8 mouse cellular contexts compared by ENCODE assay signal in the genomic region with DNA sequence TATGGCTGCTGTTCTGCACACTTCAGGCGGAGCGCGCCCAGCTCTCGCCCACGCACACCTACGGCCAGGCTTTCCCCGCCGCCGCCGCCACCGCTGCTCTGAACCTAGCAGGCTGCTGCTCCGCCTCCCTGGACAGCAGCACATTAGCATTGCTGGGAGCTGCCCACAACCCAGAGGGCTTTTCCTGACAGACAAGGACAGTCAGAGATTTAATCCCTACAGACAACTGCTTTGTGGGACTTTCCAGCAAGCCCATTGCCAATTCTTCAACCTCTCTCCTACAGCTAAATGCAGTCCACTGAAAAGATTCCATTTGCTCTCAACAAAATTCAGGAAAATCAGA.
A peak's percentile ranks its signal among the peaks of the same experiment; 100 is the strongest.
DNase-seq lines count a peak whose midpoint lies in the region; ATAC-seq and TF ChIP-seq lines count a peak whose summit lies in the region.

No protein-coding gene starts in this region.

- H3K4me2 ChIP-seq in intestine, postnatal 0 days (replicated peaks; ENCODE audit: low read depth) = peak overlapping the region; percentile 59
- peak overlapping the region; percentile 53 for H3K4me2 ChIP-seq in limb, embryonic 12.5 days
- H3K4me2 ChIP-seq in midbrain, embryonic 15.5 days = peak overlapping the region; percentile 57
- peak overlapping the region; percentile 42 for H3K4me2 ChIP-seq in stomach, embryonic 14.5 days (replicated peaks; ENCODE audit: low read depth, low read length)

- H3K9ac ChIP-seq in intestine, postnatal 0 days (ENCODE audit: low read depth, low read length) = no peak overlapping the region; the same call in 1 of the 2 replicates
- H3K9ac ChIP-seq in limb, embryonic 12.5 days (replicated peaks) = peak overlapping the region; percentile 13; the same call in 1 of the 2 replicates
- H3K9ac ChIP-seq in midbrain, embryonic 15.5 days = peak overlapping the region; percentile 34
- no peak overlapping the region for H3K9ac ChIP-seq in stomach, embryonic 14.5 days (replicated peaks; ENCODE audit: low read depth, low read length)

- WGBS in intestine, postnatal 0 days = 7% methylated on average over 12 of the region's 12 CpGs
- under 1% methylated on average over 12 of the region's 12 CpGs for WGBS in limb, embryonic 12.5 days
- under 1% methylated on average over 12 of the region's 12 CpGs for WGBS in midbrain, embryonic 15.5 days
- WGBS in stomach, embryonic 14.5 days = 3% methylated on average over 12 of the region's 12 CpGs

- H3K4me1 ChIP-seq in intestine, postnatal 0 days (replicated peaks; ENCODE audit: control insufficient read depth, insufficient read depth, low read length) = peaks cover 14% of the 10 kb centered on the region
- H3K4me1 ChIP-seq in limb, embryonic 12.5 days (replicated peaks) = peaks cover 26% of the 10 kb centered on the region
- peaks cover 24% of the 10 kb centered on the region for H3K4me1 ChIP-seq in midbrain, embryonic 15.5 days
- peaks cover 19% of the 10 kb centered on the region for H3K4me1 ChIP-seq in stomach, embryonic 14.5 days (ENCODE audit: control insufficient read depth, insufficient read depth, low read length)

- no peaks in the 10 kb centered on the region for H3K27me3 ChIP-seq in intestine, postnatal 0 days (replicated peaks; ENCODE audit: control insufficient read depth, insufficient read depth, low read length)
- H3K27me3 ChIP-seq in limb, embryonic 12.5 days = peaks cover 6% of the 10 kb centered on the region; the same call in 1 of the 2 replicates
- no peaks in the 10 kb centered on the region for H3K27me3 ChIP-seq in midbrain, embryonic 15.5 days (replicated peaks)
- no peaks in the 10 kb centered on the region for H3K27me3 ChIP-seq in stomach, embryonic 14.5 days (ENCODE audit: control insufficient read depth, insufficient read depth, low read length)

- peaks cover 4% of the 10 kb centered on the region; the same call in 1 of the 2 replicates for H3K36me3 ChIP-seq in intestine, postnatal 0 days (ENCODE audit: control insufficient read depth, insufficient read depth)
- H3K36me3 ChIP-seq in limb, embryonic 12.5 days = no peaks in the 10 kb centered on the region; the same call in 1 of the 2 replicates
- H3K36me3 ChIP-seq in midbrain, embryonic 15.5 days (replicated peaks) = no peaks in the 10 kb centered on the region
- H3K36me3 ChIP-seq in stomach, embryonic 14.5 days (ENCODE audit: control insufficient read depth, insufficient read depth, low read length) = no peaks in the 10 kb centered on the region

- no peak for ATAC-seq in intestine, postnatal 0 days
- no peak; the same call in 1 of the 2 replicates for ATAC-seq in limb, embryonic 12.5 days (ENCODE audit: insufficient number of reproducible peaks, insufficient read depth, low FRiP score, low TSS enrichment, low read depth)
- peak; percentile 88 for ATAC-seq in midbrain, embryonic 15.5 days (replicated peaks)
- no peak; the same call in 1 of the 2 replicates for ATAC-seq in stomach, embryonic 14.5 days (ENCODE audit: insufficient number of reproducible peaks, insufficient read depth, low FRiP score, low read depth)

- DNase-seq in urinary bladder, postnatal 25 days (ENCODE audit: low spot score) = peak; percentile 29
- DNase-seq in urinary bladder, adult 18-20 months (ENCODE audit: low spot score in 2 of 2) = no peak
- DNase-seq in cerebellum, postnatal 36 days = peak; percentile 48 to 59
- DNase-seq in gastrocnemius, postnatal 25 days = peak; percentile 50

- H3K4me3 ChIP-seq in intestine, postnatal 0 days (ENCODE audit: low read depth, low read length) = peak overlapping the region; percentile 28
- peak overlapping the region; percentile 29 for H3K4me3 ChIP-seq in limb, embryonic 12.5 days (replicated peaks)
- H3K4me3 ChIP-seq in midbrain, embryonic 15.5 days = peak overlapping the region; percentile 36
- H3K4me3 ChIP-seq in stomach, embryonic 14.5 days (ENCODE audit: low read depth, low read length) = peak overlapping the region; percentile 16; the same call in 1 of the 2 replicates

- no peak for TF ChIP-seq CTCF in intestine, postnatal 0 days (IDR thresholded peaks at IDR 0.05; ENCODE audit: low read depth)

- H3K9me3 ChIP-seq in intestine, postnatal 0 days (ENCODE audit: control insufficient read depth) = no peaks in the 10 kb centered on the region
- H3K9me3 ChIP-seq in limb, embryonic 12.5 days = no peaks in the 10 kb centered on the region
- H3K9me3 ChIP-seq in midbrain, embryonic 15.5 days = no peaks in the 10 kb centered on the region
- no peaks in the 10 kb centered on the region for H3K9me3 ChIP-seq in stomach, embryonic 14.5 days (ENCODE audit: control insufficient read depth, low read depth, low read length)

- H3K27ac ChIP-seq in intestine, postnatal 0 days (ENCODE audit: low read depth, low read length) = no peak overlapping the region
- H3K27ac ChIP-seq in limb, embryonic 12.5 days = no peak overlapping the region
- peak overlapping the region; percentile 71 for H3K27ac ChIP-seq in midbrain, embryonic 15.5 days
- H3K27ac ChIP-seq in stomach, embryonic 14.5 days (ENCODE audit: low read length) = no peak overlapping the region

Comparison
In these comparisons a context has a peak if more than half of its experiments do, and no peak if none do; other contexts are left out.
1. DNase-seq: peak in urinary bladder, postnatal 25 days (single experiment), cerebellum, postnatal 36 days (2 of 2) and gastrocnemius, postnatal 25 days (single experiment); none in urinary bladder, adult 18-20 months (0 of 2).
2. H3K9ac ChIP-seq: peak in limb, embryonic 12.5 days (single experiment) and midbrain, embryonic 15.5 days (single experiment); none in intestine, postnatal 0 days (single experiment) and stomach, embryonic 14.5 days (single experiment).
3. Peak in every context shown above with its lines, with median percentiles within 50 percentile points of each other: H3K4me2 ChIP-seq and H3K4me3 ChIP-seq.